Mouse (Mus musculus) liver, embryonic 14 days (tissue): ENCODE results near the gene Hmx2. TPM values are rescaled to one million over a fixed set of nuclear protein-coding genes. Genes with fewer than 3 reads are reported as not detected.

ENCODE experiments used
- polyA plus RNA-seq: library from polyadenylated mRNA; depleted of rRNA; stranded (reverse); fragments of >200 nt; gene quantifications from 2 replicates; pipeline ENCODE4 v1.2.3, GENCODE M21; 2012; rRNA removed

Gene Hmx2
- polyA plus RNA-seq, result not detected in 2 replicates

GRCm38 (mm10) chr7:131548473-131548872 is at the start of gene Hmx2:
Gene Hmx2 (plus strand): TSS chr7:131548773.

GRCm38 (mm10) chr7:131542115-131542871 is 6.3 kb upstream of the Hmx2 start, which contains the start of gene Hmx3:
Gene Hmx3 (plus strand): TSS chr7:131542867.

GRCm38 (mm10) chr7:131559986-131560696 is 11.6 kb downstream of the Hmx2 start, which contains the start of gene Bub3:
Gene Bub3 (plus strand): TSS chr7:131560222.

Other genes with a start within 250 kb of the Hmx2 start
- gene Cuzd1, start 226.5 kb upstream of the Hmx2 start, polyA plus RNA-seq, result not detected in 2 replicates
- gene Fam24b, start 219.3 kb upstream of the Hmx2 start, polyA plus RNA-seq, result 0.07 and 0.17 TPM in 2 replicates
- not detected in 2 replicates for gene Fam24a, start 214.9 kb upstream of the Hmx2 start, polyA plus RNA-seq
- 3.8 and 4.8 TPM in 2 replicates for gene 2310057M21Rik, start 186.0 kb upstream of the Hmx2 start, polyA plus RNA-seq
- 13.9 and 16.0 TPM in 2 replicates for gene Pstk, start 177.6 kb upstream of the Hmx2 start, polyA plus RNA-seq
- 9.6 and 11.3 TPM in 2 replicates for gene Ikzf5, start 138.3 kb upstream of the Hmx2 start, polyA plus RNA-seq
- gene Acadsb, start 138.2 kb upstream of the Hmx2 start, polyA plus RNA-seq, result 5.3 and 5.6 TPM in 2 replicates
- not detected in 2 replicates for gene Hmx3, start 5.9 kb upstream of the Hmx2 start, polyA plus RNA-seq
- gene Bub3, start 11.4 kb downstream of the Hmx2 start, polyA plus RNA-seq, result 78.0 and 87.5 TPM in 2 replicates